ENCODE assay signal across 12 mouse cellular contexts in genomic region chr1:171825462-171825861, GRCm38 (mm10). TPM values are rescaled to one million over a fixed set of nuclear protein-coding genes. Genes with fewer than 3 reads are reported as not detected.
DNase-seq lines count a peak whose midpoint lies in the region; ATAC-seq and TF ChIP-seq lines count a peak whose summit lies in the region.
"Had no signal": no experiment of that assay in that cellular context is flagged by ENCODE, and none has a peak within 500 bp of the region (broad histone marks: within the 10 kb centered on the region; RNA-seq: fewer than 3 reads in every experiment).

No protein-coding gene starts in this region.

- 24% methylated on average over 4 of the region's 4 CpGs for WGBS in heart, adult 2 months
- WGBS in midbrain, embryonic 11.5 days = 32% methylated on average over 4 of the region's 4 CpGs
- WGBS in midbrain, embryonic 13.5 days = 20% methylated on average over 4 of the region's 4 CpGs

- no peak overlapping the region for H3K27ac ChIP-seq in heart, adult 2 months
- H3K27ac ChIP-seq in midbrain, embryonic 11.5 days (ENCODE audit: low read depth, low read length) = no peak overlapping the region
- H3K27ac ChIP-seq in midbrain, embryonic 13.5 days = no peak overlapping the region
- H3K27ac ChIP-seq in MEL (ENCODE audit: control insufficient read depth, low read depth, low read length) = no peak overlapping the region
- no peak overlapping the region for H3K27ac ChIP-seq in gastrocnemius, adult 2 months
- H3K27ac ChIP-seq: liver, embryonic 12.5 days had no signal

- ATAC-seq in midbrain, embryonic 11.5 days (ENCODE audit: low FRiP score) = no peak
- ATAC-seq in midbrain, embryonic 13.5 days = no peak
- ATAC-seq: liver, embryonic 12.5 days had no signal

- TF ChIP-seq POLR2A in heart, adult 2 months (IDR thresholded peaks at IDR 0.05; ENCODE audit: insufficient read depth, low read depth, low read length) = no peak
- TF ChIP-seq POLR2A in MEL (IDR thresholded peaks at IDR 0.05; ENCODE audit: control insufficient read depth in 1 of 2, insufficient read depth in 1 of 2, low read depth in 1 of 2, low read length in 2 of 2, poor library complexity in 1 of 2) = no peak

- no peaks in the 10 kb centered on the region for H3K9me3 ChIP-seq in midbrain, embryonic 11.5 days (ENCODE audit: control insufficient read depth, low read length)
- H3K9me3 ChIP-seq in midbrain, embryonic 13.5 days = no peaks in the 10 kb centered on the region
- no peaks in the 10 kb centered on the region for H3K9me3 ChIP-seq in MEL (replicated peaks; ENCODE audit: insufficient read depth, low read length)
- H3K9me3 ChIP-seq: liver, embryonic 12.5 days had no signal

- no peak overlapping the region for H3K9ac ChIP-seq in heart, adult 2 months (ENCODE audit: low read depth, low read length)
- no peak overlapping the region for H3K9ac ChIP-seq in midbrain, embryonic 11.5 days (ENCODE audit: low read length)
- H3K9ac ChIP-seq in midbrain, embryonic 13.5 days (replicated peaks) = no peak overlapping the region
- H3K9ac ChIP-seq in MEL (ENCODE audit: control insufficient read depth, low read depth, low read length, poor library complexity, severe bottlenecking) = no peak overlapping the region
- H3K9ac ChIP-seq: liver, embryonic 12.5 days had no signal

- no peak overlapping the region for H3K4me3 ChIP-seq in heart, adult 2 months
- no peak overlapping the region for H3K4me3 ChIP-seq in midbrain, embryonic 11.5 days (ENCODE audit: low read depth, low read length)
- H3K4me3 ChIP-seq in midbrain, embryonic 13.5 days (replicated peaks) = no peak overlapping the region
- no peak overlapping the region for H3K4me3 ChIP-seq in MEL (ENCODE audit: control insufficient read depth in 1 of 2, insufficient read depth in 1 of 2, low read depth in 2 of 2, low read length in 2 of 2)
- H3K4me3 ChIP-seq in gastrocnemius, adult 2 months = no peak overlapping the region
- H3K4me3 ChIP-seq: liver, embryonic 12.5 days; megakaryocyte, embryonic 14.5 days had no signal

- peak; percentile 3 for TF ChIP-seq RAD21 in MEL (IDR thresholded peaks at IDR 0.05; ENCODE audit: low read depth, low read length)

- DNase-seq in heart, adult 2 months = no peak
- DNase-seq in heart, postnatal 36 days = no peak
- DNase-seq in midbrain, embryonic 11.5 days (ENCODE audit: low spot score, missing footprints) = peak; percentile 82
- no peak for DNase-seq in MEL (ENCODE audit: low read depth, low spot score)
- peak; percentile 51 for DNase-seq in naive thymus-derived CD4-positive, alpha-beta T cell, adult 2 months (ENCODE audit: low read depth)
- DNase-seq in gastrocnemius, postnatal 36 days = no peak
- DNase-seq in gastrocnemius, adult 2 months = no peak
- DNase-seq: adrenal gland, adult 2 months had no signal

- intact Hi-C loops in heart, adult 2 months (cut with DNase I) = no loop called here
- intact Hi-C loops in heart, postnatal 36 days (cut with DNase I) = no loop called here
- intact Hi-C loops in gastrocnemius, postnatal 36 days (cut with DNase I) = no loop called here
- intact Hi-C loops in gastrocnemius, adult 2 months (cut with DNase I) = no loop called here

- no peak overlapping the region for H3K4me2 ChIP-seq in midbrain, embryonic 11.5 days
- no peak overlapping the region for H3K4me2 ChIP-seq in midbrain, embryonic 13.5 days (replicated peaks)
- H3K4me2 ChIP-seq: liver, embryonic 12.5 days had no signal

- 0 out of 2 replicates have a peak, but pooled peaks have one; percentile 7 for TF ChIP-seq CTCF in heart, adult 2 months (IDR thresholded peaks at IDR 0.05)
- peak in 2 of 3 experiments; percentile 18 to 31; a peak in 3 of 6 replicates for TF ChIP-seq CTCF in MEL (IDR thresholded peaks at IDR 0.05 in 2 of 3, conservative IDR thresholded peaks at IDR 0.05 in 1 of 3; ENCODE audit: control insufficient read depth in 1 of 3, insufficient read depth in 1 of 3, low read depth in 2 of 3, low read length in 3 of 3, poor library complexity in 1 of 3, severe bottlenecking in 1 of 3)
- TF ChIP-seq CTCF in gastrocnemius, adult 2 months (IDR thresholded peaks at IDR 0.05) = no peak

- no peaks in the 10 kb centered on the region for H3K27me3 ChIP-seq in heart, adult 2 months (ENCODE audit: control insufficient read depth, insufficient read depth, low read length)
- H3K27me3 ChIP-seq in midbrain, embryonic 11.5 days (ENCODE audit: control insufficient read depth, insufficient read depth, low read length) = no peaks in the 10 kb centered on the region
- H3K27me3 ChIP-seq in midbrain, embryonic 13.5 days = no peaks in the 10 kb centered on the region
- H3K27me3 ChIP-seq in MEL (ENCODE audit: control insufficient read depth in 1 of 2, insufficient read depth in 2 of 2, low read length in 2 of 2) = no peaks in the 10 kb centered on the region
- H3K27me3 ChIP-seq: liver, embryonic 12.5 days; megakaryocyte, embryonic 14.5 days had no signal

- no peaks in the 10 kb centered on the region; the same call in 1 of the 2 replicates for H3K4me1 ChIP-seq in heart, adult 2 months (ENCODE audit: control insufficient read depth, insufficient read depth, low read length)
- H3K4me1 ChIP-seq in midbrain, embryonic 11.5 days (ENCODE audit: control insufficient read depth, insufficient read depth, low read length) = no peaks in the 10 kb centered on the region
- H3K4me1 ChIP-seq in midbrain, embryonic 13.5 days (replicated peaks) = no peaks in the 10 kb centered on the region
- H3K4me1 ChIP-seq in MEL (ENCODE audit: control insufficient read depth in 1 of 2, insufficient read depth in 2 of 2, low read length in 2 of 2) = peaks cover 0 to 3% of the 10 kb centered on the region in 2 experiments; a peak in 1 of 4 replicates
- H3K4me1 ChIP-seq: liver, embryonic 12.5 days had no signal

- H3K79me2 ChIP-seq in heart, adult 2 months (replicated peaks; ENCODE audit: control insufficient read depth, insufficient read depth, low read length) = no peaks in the 10 kb centered on the region
- no peaks in the 10 kb centered on the region for H3K79me2 ChIP-seq in MEL (ENCODE audit: control insufficient read depth, insufficient read depth, low read length, poor library complexity)

- no peak for TF ChIP-seq EP300 in heart, adult 2 months (IDR thresholded peaks at IDR 0.05; ENCODE audit: insufficient read depth, low read depth, low read length)
- TF ChIP-seq EP300 in MEL (IDR thresholded peaks at IDR 0.05; ENCODE audit: low read depth in 1 of 2, low read length in 2 of 2) = no peak

- no peaks in the 10 kb centered on the region for H3K36me3 ChIP-seq in heart, adult 2 months (ENCODE audit: control insufficient read depth, insufficient read depth, low read length)
- no peaks in the 10 kb centered on the region for H3K36me3 ChIP-seq in midbrain, embryonic 11.5 days (ENCODE audit: control insufficient read depth, insufficient read depth, low read length)
- no peaks in the 10 kb centered on the region for H3K36me3 ChIP-seq in midbrain, embryonic 13.5 days
- no peaks in the 10 kb centered on the region; a peak in 2 of 4 replicates for H3K36me3 ChIP-seq in MEL (ENCODE audit: control insufficient read depth in 1 of 2, insufficient read depth in 2 of 2, low read length in 2 of 2)
- H3K36me3 ChIP-seq: G1E; liver, embryonic 12.5 days had no signal

TF ChIP-seq in MEL, 35 proteins besides CTCF, POLR2A, EP300 and RAD21:
- TF ChIP-seq MAZ (IDR thresholded peaks at IDR 0.05; ENCODE audit: low read depth, low read length) (no peak), NELFE (IDR thresholded peaks at IDR 0.05; ENCODE audit: low read depth, low read length) (no peak), RCOR1 (IDR thresholded peaks at IDR 0.05; ENCODE audit: low read depth, low read length) (no peak), TAL1 (IDR thresholded peaks at IDR 0.05; ENCODE audit: low read length) (no peak), CHD1 (IDR thresholded peaks at IDR 0.05; ENCODE audit: low read depth, low read length) (no peak), GABPA (IDR thresholded peaks at IDR 0.05; ENCODE audit: low read depth, low read length) (no peak), SMC3 (IDR thresholded peaks at IDR 0.05; ENCODE audit: low read depth, low read length) (peak; percentile 30; the same call in 1 of the 2 replicates), BHLHE40 (IDR thresholded peaks at IDR 0.05; ENCODE audit: borderline replicate concordance, low read depth, low read length) (no peak)

RNA-seq across cellular contexts. Expression of gene Cd84, which starts 14.0 kb away (rescaled TPM):
- 1 to 10 TPM; 2.6 to 4.6 TPM for total RNA-seq in heart, adult 2 months (2021)
- polyA plus RNA-seq in heart, adult 2 months (2012; rRNA removed) = 1.6 and 2.2 TPM in 2 replicates
- total RNA-seq in heart, postnatal 36 days (2021) = 1 to 10 TPM; 3.0 to 3.1 TPM
- polyA plus RNA-seq in midbrain, embryonic 11.5 days (2014; fragmentation: Nextera tagmentation; extraction: Ambion mirVana) = 0.64 and 0.80 TPM in 2 replicates
- 0.66 and 0.82 TPM in 2 replicates for polyA plus RNA-seq in midbrain, embryonic 13.5 days (2015; fragmentation: Nextera tagmentation; extraction: Ambion mirVana)
- 6.8 and 7.7 TPM in 2 replicates for total RNA-seq in MEL (2012; rRNA removed)
- polyA plus RNA-seq in MEL (2012; ENCODE audit: insufficient read depth in 1 of 2, insufficient read length in 2 of 2, low read depth in 1 of 2, low replicate concordance in 2 of 2, missing spikeins in 1 of 2) = 10 to 100 TPM in 1 of 2 experiments, not detected in 1; 10.4 TPM
- total RNA-seq in gastrocnemius, postnatal 36 days (2021) = 1 to 10 TPM in 1 of 2 experiments, under 1 TPM in 1; 0.97 to 1.1 TPM
- total RNA-seq in gastrocnemius, adult 2 months (2021) = under 1 TPM; 0.28 to 0.70 TPM
- polyA plus RNA-seq: G1E had no signal

RNA-seq across cellular contexts. Expression of gene Slamf1, which starts 58.5 kb away (rescaled TPM):
- 1 to 10 TPM in 1 of 2 experiments, under 1 TPM in 1; 0.47 to 1.2 TPM for total RNA-seq in heart, adult 2 months (2021)
- 0.35 and 0.64 TPM in 2 replicates for polyA plus RNA-seq in heart, adult 2 months (2012; rRNA removed)
- under 1 TPM; 0.57 to 0.58 TPM for total RNA-seq in heart, postnatal 36 days (2021)
- polyA plus RNA-seq in midbrain, embryonic 11.5 days (2014; fragmentation: Nextera tagmentation; extraction: Ambion mirVana) = 0.29 and 0.37 TPM in 2 replicates
- 0.14 and 0.22 TPM in 2 replicates for polyA plus RNA-seq in midbrain, embryonic 13.5 days (2015; fragmentation: Nextera tagmentation; extraction: Ambion mirVana)
- 0.72 and 0.73 TPM in 2 replicates for total RNA-seq in MEL (2012; rRNA removed)
- 1 to 10 TPM in 1 of 2 experiments, not detected in 1; 1.3 TPM for polyA plus RNA-seq in MEL (2012; ENCODE audit: insufficient read depth in 1 of 2, insufficient read length in 2 of 2, low read depth in 1 of 2, low replicate concordance in 2 of 2, missing spikeins in 1 of 2)
- total RNA-seq in gastrocnemius, postnatal 36 days (2021) = under 1 TPM in 1 of 2 experiments, not detected in 1; 0.18 TPM
- not detected for total RNA-seq in gastrocnemius, adult 2 months (2021)
- total RNA-seq: adrenal gland, adult 2 months had no signal
- polyA plus RNA-seq: G1E had no signal

Comparison
In these comparisons a context has a peak if more than half of its experiments do, and no peak if none do; other contexts are left out.
1. DNase-seq: peak in midbrain, embryonic 11.5 days (single experiment) and naive thymus-derived CD4-positive, alpha-beta T cell, adult 2 months (single experiment); none in heart, adult 2 months (0 of 2), heart, postnatal 36 days (0 of 2), MEL (single experiment), gastrocnemius, postnatal 36 days (0 of 2) and gastrocnemius, adult 2 months (single experiment).